Mouse (Mus musculus) midbrain, embryonic 10.5 days (tissue): ENCODE data around the gene Macrod2. TPM values are rescaled to one million over a fixed set of nuclear protein-coding genes. Genes with fewer than 3 reads are reported as not detected.

Experiments used
- DNase-seq: peaks from one replicate; pipeline ENCODE4 v3.0.0-alpha.2; 2017; ENCODE audit warnings: low spot score
- H3K27ac ChIP-seq: fragments of 300-500 bp; sonication (generic); replicated peaks from 2 replicates; pipeline ENCODE4 v1.5.1; 2016; ENCODE audit warnings: mild to moderate bottlenecking
- H3K27me3 ChIP-seq: fragments of 300-500 bp; sonication (generic); 2 replicates; pipeline ENCODE4 v1.6.1; 2016; ENCODE audit warnings: low read depth, mild to moderate bottlenecking; ENCODE audit not compliant: poor library complexity, severe bottlenecking
- H3K36me3 ChIP-seq: fragments of 300-500 bp; sonication (generic); 2 replicates; pipeline ENCODE4 v1.6.1; 2016; ENCODE audit warnings: mild to moderate bottlenecking, moderate library complexity
- H3K4me1 ChIP-seq: fragments of 300-500 bp; sonication (generic); 2 replicates; pipeline ENCODE4 v1.6.1; 2016
- H3K4me3 ChIP-seq: fragments of 300-500 bp; sonication (generic); 2 replicates; pipeline ENCODE4 v1.5.1; 2016; ENCODE audit warnings: mild to moderate bottlenecking, moderate library complexity
- H3K9me3 ChIP-seq: fragments of 300-500 bp; sonication (generic); replicated peaks from 2 replicates; pipeline ENCODE4 v1.6.1; 2016; ENCODE audit warnings: mild to moderate bottlenecking
- WGBS: fragments of 180-500 bp; shearing (Covaris S2); methylation state at CpG from one replicate; pipeline ENCODE4 v1.1.7; 2016; 5-methylcytosine and 5-hydroxymethylcytosine counted together
- polyA plus RNA-seq: library from polyadenylated mRNA; unstranded; fragments of >200 nt; fragmentation: Nextera tagmentation; extraction: Ambion mirVana; gene quantifications from 2 replicates; pipeline ENCODE4 v1.2.1, GENCODE M21; 2016

Gene Macrod2
- polyA plus RNA-seq, 1 experiment from 2014 or later: 39.4 TPM

DNA sequence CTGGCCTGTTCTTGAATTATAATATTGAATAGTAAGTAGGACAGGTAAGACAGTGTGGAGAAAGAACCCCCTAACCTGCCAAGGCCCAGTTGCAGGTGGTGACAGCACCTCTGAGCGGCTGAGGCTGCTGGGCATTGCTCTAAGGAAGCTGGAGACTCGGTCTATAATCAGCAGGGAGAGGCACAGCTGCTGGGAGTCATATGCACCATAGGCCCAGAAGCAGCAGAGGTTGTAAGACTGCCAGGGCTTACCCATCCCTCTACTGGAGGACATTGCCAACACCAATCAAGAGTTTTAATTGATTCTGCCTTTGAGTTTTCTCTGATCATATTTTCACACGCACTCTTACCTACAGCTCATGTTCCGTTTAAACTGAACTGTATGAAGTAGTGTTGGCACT is 869.5 kb downstream of the Macrod2 start:
- H3K36me3 ChIP-seq: no peaks in the 10 kb centered on the region
- H3K27ac ChIP-seq: no peak overlapping the region
- no peaks in the 10 kb centered on the region for H3K4me1 ChIP-seq
- no peak for DNase-seq
- H3K27me3 ChIP-seq: no peaks in the 10 kb centered on the region
- WGBS: 83% methylated on average over 4 of the region's 4 CpGs
- H3K4me3 ChIP-seq: no peak overlapping the region
- no peaks in the 10 kb centered on the region for H3K9me3 ChIP-seq

DNA sequence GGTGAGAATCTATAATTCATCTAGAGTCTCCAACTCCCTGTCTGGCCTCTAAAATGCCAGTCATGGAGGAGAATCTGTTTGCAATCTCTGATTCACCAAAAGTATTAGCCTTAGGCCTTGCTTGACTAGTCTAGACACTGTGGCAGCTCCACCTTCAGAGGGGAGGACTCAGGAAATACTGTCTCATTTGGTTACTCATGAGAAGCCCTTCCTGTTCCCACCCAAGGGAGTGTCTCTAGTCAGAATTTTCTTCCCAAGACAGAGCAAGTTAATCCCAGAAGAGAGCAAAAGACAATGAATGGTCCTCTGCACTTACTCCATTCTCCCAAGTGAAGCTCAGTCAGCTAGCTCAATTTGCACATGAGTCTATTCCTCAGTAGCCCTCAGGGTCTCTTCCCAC is 871.5 kb downstream of the Macrod2 start:
- no peak overlapping the region for H3K27ac ChIP-seq
- no peaks in the 10 kb centered on the region for H3K27me3 ChIP-seq
- H3K36me3 ChIP-seq: no peaks in the 10 kb centered on the region
- H3K4me3 ChIP-seq: no peak overlapping the region
- H3K9me3 ChIP-seq: no peaks in the 10 kb centered on the region
- no peak for DNase-seq
- 0 out of 2 replicates have a peak, but pooled peaks cover 2% of the 10 kb centered on the region for H3K4me1 ChIP-seq

DNA sequence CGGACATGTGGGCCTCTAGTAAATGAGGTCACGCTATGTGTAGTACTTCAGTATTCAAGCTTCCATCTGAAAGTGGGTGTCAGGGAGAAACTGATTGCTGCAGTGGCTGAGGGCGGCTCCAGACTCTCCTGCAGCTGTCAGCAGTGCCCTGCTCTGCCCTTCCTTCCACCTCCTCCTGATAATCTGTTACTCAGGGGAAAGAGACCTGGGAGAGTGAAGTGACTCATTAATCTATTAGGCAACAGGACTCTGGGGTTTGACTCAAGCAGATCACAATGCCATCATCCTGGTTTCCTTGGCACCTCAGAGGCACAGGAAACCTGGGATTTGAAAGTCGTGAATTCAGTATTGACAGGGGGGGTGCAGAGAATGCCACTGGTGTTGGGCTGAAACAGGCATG is 876.4 kb downstream of the Macrod2 start:
- WGBS: 72% methylated on average over 4 of the region's 4 CpGs
- Histone ChIP-seq H3K27ac (no peak overlapping the region), H3K4me3 (no peak overlapping the region), H3K36me3 (no peaks in the 10 kb centered on the region), H3K27me3 (no peaks in the 10 kb centered on the region), H3K9me3 (no peaks in the 10 kb centered on the region), H3K4me1 (0 out of 2 replicates have a peak, but pooled peaks cover 3% of the 10 kb centered on the region)
- DNase-seq: no peak

DNA sequence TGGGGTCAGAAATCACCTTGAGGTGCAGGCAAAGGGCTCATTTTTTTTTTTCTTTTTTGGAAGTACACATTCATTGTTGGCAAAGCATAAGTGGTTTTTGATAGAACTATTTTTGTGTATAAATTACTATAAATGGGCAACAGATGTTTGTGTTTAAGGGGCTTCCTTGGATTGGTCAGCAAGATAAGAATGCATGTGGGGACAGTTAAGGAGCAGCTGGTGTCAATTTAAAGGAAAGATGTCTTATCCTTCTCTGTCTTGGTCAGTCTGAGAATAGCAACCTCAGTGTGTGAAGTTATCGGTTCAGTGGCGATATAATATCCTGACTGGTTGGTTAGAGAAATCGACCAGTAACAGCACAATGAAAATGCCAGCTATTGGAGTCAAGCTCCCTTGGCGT is 877.9 kb downstream of the Macrod2 start:
- Histone ChIP-seq H3K9me3 (no peaks in the 10 kb centered on the region), H3K4me1 (0 out of 2 replicates have a peak, but pooled peaks cover 3% of the 10 kb centered on the region), H3K36me3 (no peaks in the 10 kb centered on the region), H3K4me3 (no peak overlapping the region), H3K27me3 (no peaks in the 10 kb centered on the region), H3K27ac (no peak overlapping the region)
- 81% methylated on average over 4 of the region's 4 CpGs for WGBS
- no peak for DNase-seq

DNA sequence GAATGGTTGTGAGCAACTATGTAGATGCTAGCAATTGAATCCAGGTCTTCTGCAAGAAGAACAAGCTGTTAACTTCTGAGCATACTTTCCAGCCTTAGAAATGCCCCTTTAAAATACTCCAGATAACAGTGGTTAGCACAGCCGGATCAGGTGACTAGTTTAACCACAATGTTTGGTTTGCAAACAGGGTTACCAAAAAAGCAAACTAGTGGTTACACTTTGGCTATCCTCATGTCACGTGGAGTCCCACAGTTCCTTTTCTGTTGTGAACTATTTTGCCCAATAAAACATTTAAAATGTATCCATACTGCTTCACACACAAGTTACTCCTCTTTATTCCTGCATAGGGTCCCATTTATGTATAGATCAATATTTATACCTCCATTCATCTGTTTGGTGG is 879.2 kb downstream of the Macrod2 start:
- Histone ChIP-seq H3K4me1 (peaks cover 11% of the 10 kb centered on the region; the same call in 1 of the 2 replicates), H3K9me3 (no peaks in the 10 kb centered on the region), H3K27me3 (no peaks in the 10 kb centered on the region), H3K36me3 (no peaks in the 10 kb centered on the region), H3K4me3 (no peak overlapping the region), H3K27ac (no peak overlapping the region)
- no peak for DNase-seq
- 88% methylated on average over 2 of the region's 2 CpGs for WGBS

DNA sequence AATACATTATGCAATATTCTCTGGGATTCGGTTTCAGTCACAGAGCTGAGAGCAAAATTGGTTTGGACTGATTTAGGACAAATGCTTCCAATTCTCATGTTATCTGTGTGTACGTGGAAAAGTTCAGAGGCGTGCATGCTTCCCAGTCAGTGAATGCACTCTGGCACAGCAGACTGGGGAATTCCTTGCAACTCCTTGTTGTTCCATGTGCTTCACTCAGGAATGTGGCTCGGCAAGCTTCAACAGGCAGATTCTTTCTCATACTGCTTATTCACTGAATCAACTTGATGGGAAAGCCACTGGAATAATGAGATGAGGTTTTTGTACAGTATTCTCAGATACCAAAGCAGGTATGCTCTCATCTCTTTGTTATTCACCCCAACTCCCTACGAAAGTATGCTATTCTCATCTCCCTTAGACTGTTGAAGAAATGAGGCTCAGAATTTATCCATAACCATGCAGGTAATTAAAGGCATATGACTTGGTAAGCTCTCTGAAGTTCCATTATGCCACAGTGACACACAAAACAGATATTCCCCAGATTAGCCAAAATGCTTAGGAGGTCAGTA is 884.1 kb downstream of the Macrod2 start:
- no peaks in the 10 kb centered on the region for H3K27me3 ChIP-seq
- H3K4me1 ChIP-seq: peaks cover 8% of the 10 kb centered on the region; the same call in 1 of the 2 replicates
- H3K36me3 ChIP-seq: no peaks in the 10 kb centered on the region
- 75% methylated on average over 5 of the region's 5 CpGs for WGBS
- no peak for DNase-seq
- no peak overlapping the region for H3K27ac ChIP-seq
- no peak overlapping the region for H3K4me3 ChIP-seq
- H3K9me3 ChIP-seq: no peaks in the 10 kb centered on the region

DNA sequence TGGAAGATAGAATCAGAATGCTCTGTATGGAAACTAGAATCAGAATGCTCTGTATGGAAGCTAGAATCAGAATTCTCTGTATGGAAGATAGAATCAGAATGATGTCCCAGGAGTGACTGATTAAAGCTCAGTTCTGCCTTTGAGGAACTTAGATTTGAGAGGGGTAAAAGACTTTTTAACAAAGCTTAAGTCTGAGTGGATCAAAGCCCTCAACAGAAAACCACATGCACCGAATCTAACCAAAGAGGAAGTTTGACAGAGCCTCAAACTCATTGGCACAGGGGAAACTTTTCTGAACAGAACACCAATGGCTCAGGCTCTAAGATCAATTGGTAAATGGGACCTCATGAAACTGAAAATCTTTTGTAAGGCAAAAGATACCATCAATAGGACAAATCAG is 885.7 kb downstream of the Macrod2 start:
- Histone ChIP-seq H3K27ac (no peak overlapping the region), H3K4me1 (peaks cover 8% of the 10 kb centered on the region; the same call in 1 of the 2 replicates), H3K4me3 (no peak overlapping the region), H3K9me3 (no peaks in the 10 kb centered on the region), H3K36me3 (no peaks in the 10 kb centered on the region), H3K27me3 (no peaks in the 10 kb centered on the region)
- 85% methylated on average over 1 of the region's 1 CpGs for WGBS
- DNase-seq: no peak

DNA sequence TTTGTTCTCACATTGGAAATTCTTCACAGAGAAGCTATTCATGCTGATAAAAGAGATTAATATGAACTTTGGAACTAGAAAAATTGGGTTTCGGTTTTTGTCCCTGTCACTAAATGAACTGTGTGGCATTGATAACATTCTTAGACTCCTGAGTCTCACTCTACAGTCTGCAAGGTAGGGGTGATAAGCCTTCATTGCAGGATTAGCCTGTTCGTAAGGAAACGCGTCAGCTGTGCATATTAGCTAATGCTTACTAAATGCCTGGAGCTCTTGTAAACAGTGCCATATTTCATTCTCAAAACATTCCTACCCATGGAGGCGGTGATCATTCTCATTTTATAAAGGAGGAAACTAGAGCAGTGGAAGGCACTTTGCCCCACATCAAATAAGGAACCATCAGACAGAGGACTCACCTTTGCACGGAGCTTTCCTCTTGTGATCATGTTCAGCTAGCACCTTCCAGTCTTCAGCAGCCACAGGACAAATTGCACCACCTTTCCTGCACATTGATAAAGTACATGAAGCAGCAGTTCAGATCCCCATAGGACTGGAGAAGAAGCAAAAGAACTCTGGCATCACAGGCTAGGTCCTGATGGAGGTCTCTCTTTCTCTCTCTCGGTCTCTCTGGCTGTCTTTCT is 891.1 kb downstream of the Macrod2 start:
- Histone ChIP-seq H3K27me3 (no peaks in the 10 kb centered on the region), H3K4me1 (peaks cover 4% of the 10 kb centered on the region), H3K36me3 (no peaks in the 10 kb centered on the region), H3K4me3 (no peak overlapping the region), H3K9me3 (no peaks in the 10 kb centered on the region), H3K27ac (no peak overlapping the region)
- WGBS: 85% methylated on average over 7 of the region's 7 CpGs
- no peak for DNase-seq

DNA sequence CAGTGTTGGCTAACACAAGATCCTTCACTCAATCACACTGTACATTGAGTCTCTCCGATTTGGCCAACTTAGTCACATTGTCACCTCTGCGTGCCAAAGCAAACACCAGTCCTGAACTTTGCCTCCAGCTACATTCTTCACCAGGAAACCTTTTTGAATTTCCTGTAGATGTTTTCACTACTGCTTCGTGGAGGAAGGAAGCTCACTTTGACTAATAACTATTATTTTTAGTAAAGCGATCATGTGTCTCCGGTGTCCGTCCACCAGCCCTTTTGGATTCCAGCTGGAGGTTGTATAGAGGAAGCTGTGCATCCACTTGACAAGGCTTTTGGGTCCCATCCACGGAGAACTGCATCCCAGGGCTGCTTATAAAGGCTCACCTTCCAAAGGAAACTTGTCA is 893.4 kb downstream of the Macrod2 start:
- H3K4me1 ChIP-seq: peaks cover 4% of the 10 kb centered on the region
- no peak overlapping the region for H3K27ac ChIP-seq
- no peaks in the 10 kb centered on the region for H3K9me3 ChIP-seq
- H3K4me3 ChIP-seq: no peak overlapping the region
- 72% methylated on average over 7 of the region's 7 CpGs for WGBS
- H3K27me3 ChIP-seq: no peaks in the 10 kb centered on the region
- no peak for DNase-seq
- no peaks in the 10 kb centered on the region for H3K36me3 ChIP-seq

DNA sequence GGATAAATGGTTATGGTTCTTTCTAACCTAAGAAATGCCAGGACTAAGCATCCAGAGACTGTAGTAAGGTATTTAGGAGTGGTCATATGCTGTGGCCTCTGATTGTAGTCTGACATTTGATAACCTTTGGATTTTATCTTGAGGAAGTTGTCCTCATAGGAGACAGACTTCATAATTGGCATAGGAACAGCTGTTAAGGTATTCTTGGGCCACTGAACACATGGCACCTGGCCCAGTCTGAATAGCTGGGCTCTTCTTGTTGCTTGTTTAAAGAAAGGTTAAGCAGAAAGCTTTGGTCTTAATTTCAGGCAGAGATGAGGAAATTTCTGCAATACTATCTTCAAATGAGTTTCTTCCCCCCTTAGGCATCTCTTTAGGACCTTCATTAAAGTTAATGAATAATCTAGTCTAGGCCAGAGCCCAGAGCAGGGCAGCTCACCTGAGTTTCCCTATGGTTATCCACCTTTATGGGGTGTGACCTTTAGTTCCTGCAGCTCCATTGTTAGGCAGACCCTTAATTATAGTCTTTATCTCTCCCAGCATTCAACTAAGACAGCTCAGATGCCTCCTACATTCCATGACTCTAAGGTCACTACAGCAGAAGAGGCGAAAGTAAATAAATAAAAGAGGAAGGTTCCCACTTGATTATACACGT is 894.1 kb downstream of the Macrod2 start:
- Histone ChIP-seq H3K9me3 (no peaks in the 10 kb centered on the region), H3K4me3 (no peak overlapping the region), H3K27ac (no peak overlapping the region), H3K27me3 (no peaks in the 10 kb centered on the region), H3K4me1 (peaks cover 4% of the 10 kb centered on the region), H3K36me3 (no peaks in the 10 kb centered on the region)
- 63% methylated on average over 2 of the region's 2 CpGs for WGBS
- no peak for DNase-seq

DNA sequence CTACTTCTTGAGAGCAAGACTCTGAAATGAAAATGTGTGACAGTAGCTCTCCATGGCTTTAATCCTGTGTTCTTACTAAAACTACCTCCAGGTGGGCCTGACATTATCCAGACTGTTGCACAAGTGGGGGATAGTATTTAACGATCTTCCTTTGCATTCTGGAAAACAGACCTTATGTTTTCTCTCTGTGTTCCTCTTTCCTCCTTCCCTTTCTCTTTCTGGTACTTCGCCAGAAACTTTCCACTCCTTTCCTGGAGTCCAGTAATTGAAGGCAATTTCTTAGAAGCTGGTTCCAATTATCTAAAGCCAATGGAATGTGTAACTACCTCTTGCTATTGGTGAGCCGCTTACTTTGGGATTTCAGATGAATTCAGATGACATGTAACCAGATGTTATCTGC is 897.7 kb downstream of the Macrod2 start:
- H3K4me1 ChIP-seq: peaks cover 4% of the 10 kb centered on the region
- WGBS: 63% methylated on average over 3 of the region's 3 CpGs
- H3K9me3 ChIP-seq: no peaks in the 10 kb centered on the region
- H3K36me3 ChIP-seq: no peaks in the 10 kb centered on the region
- no peak overlapping the region for H3K4me3 ChIP-seq
- H3K27ac ChIP-seq: no peak overlapping the region
- H3K27me3 ChIP-seq: no peaks in the 10 kb centered on the region
- no peak for DNase-seq

DNA sequence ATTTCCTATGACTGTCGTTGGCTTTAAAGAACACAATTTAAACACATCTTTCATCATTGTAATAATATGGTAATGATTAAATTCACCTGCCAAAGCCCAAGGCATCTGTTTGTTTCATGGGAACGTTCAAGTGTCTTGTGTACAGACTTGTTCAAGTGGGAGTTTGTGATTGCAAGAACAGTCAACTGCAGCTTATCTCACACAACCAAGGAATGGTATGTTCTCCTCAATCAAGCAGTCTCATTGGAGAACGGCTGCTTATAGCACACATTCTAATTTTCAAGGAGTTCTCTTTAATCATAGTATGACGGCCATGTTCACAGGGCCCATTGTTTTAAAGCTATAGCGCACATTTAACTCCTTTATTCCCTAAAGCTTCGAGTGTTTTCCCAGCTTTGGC is 904.1 kb downstream of the Macrod2 start:
- Histone ChIP-seq H3K4me1 (no peaks in the 10 kb centered on the region), H3K9me3 (no peaks in the 10 kb centered on the region), H3K4me3 (no peak overlapping the region), H3K27ac (no peak overlapping the region), H3K27me3 (no peaks in the 10 kb centered on the region), H3K36me3 (no peaks in the 10 kb centered on the region)
- 84% methylated on average over 6 of the region's 6 CpGs for WGBS
- DNase-seq: no peak

DNA sequence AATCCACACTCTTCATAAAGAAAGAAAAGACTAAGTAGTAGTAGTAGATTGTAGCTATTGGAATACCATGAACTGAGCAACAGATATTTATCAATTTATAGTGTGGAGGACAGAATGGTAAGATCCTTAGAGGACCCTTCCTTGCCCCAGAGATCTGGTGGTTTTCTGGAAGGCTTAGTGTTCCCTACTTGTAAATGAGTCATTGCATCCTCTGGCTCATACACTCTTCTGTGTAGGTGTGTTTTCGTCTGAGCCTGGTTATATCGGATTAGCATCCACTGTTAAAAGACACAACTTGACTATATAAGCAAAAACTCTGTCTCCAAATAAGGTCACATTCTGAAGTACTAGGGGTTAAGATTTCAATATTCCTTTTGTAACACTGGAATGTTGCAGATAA is 905.9 kb downstream of the Macrod2 start:
- H3K9me3 ChIP-seq: no peaks in the 10 kb centered on the region
- no peak overlapping the region for H3K27ac ChIP-seq
- H3K4me1 ChIP-seq: no peaks in the 10 kb centered on the region
- DNase-seq: no peak
- H3K4me3 ChIP-seq: no peak overlapping the region
- H3K36me3 ChIP-seq: no peaks in the 10 kb centered on the region
- WGBS: 91% methylated on average over 2 of the region's 2 CpGs
- no peaks in the 10 kb centered on the region for H3K27me3 ChIP-seq
